Mouse (Mus musculus): ENCODE measurements at regions not wholly inside any gene's neighbourhood (a gene's known extent, or its start where the extent isn't known, plus 50 kb on each side); places are given as distances from the start of the nearest gene placed in this dataset.
A peak's percentile ranks its signal among the peaks of the same experiment; 100 is the strongest.

GRCm38 (mm10) chr6:141041358-141041757 is 207.7 kb upstream of the Pde3a start:
- peak; percentile 9 to 37 for DNase-seq

- peak in 1 of 2 experiments; percentile 29 for DNase-seq
Measured at GRCm38 (mm10) chr6:141041781-141042625, 207.1 kb upstream of the Pde3a start.

- no peak for DNase-seq
Measured at GRCm38 (mm10) chr6:141048271-141048670, 200.8 kb upstream of the Pde3a start.

- no peak for DNase-seq
Measured at GRCm38 (mm10) chr6:141050038-141050684, 198.9 kb upstream of the Pde3a start.

- peak in 1 of 2 experiments; percentile 11 for DNase-seq
Measured at GRCm38 (mm10) chr6:141054026-141054425, 195.0 kb upstream of the Pde3a start.

- DNase-seq = no peak
Measured at GRCm38 (mm10) chr6:141059250-141059916, 189.7 kb upstream of the Pde3a start.

GRCm38 (mm10) chr6:141065724-141066123 is 183.3 kb upstream of the Pde3a start:
- no peak for DNase-seq

- DNase-seq = no peak
Measured at GRCm38 (mm10) chr6:141068861-141069467, 180.1 kb upstream of the Pde3a start.

GRCm38 (mm10) chr6:141069896-141070295 is 179.2 kb upstream of the Pde3a start:
- no peak for DNase-seq

- no peak for DNase-seq
Measured at GRCm38 (mm10) chr6:141071507-141071906, 177.6 kb upstream of the Pde3a start.

GRCm38 (mm10) chr6:141091076-141091780 is 157.8 kb upstream of the Pde3a start:
- DNase-seq = peak in 1 of 2 experiments; percentile 30

GRCm38 (mm10) chr6:141091781-141092140 is 157.3 kb upstream of the Pde3a start:
- DNase-seq = no peak

- DNase-seq = peak in 1 of 2 experiments; percentile 0
Measured at GRCm38 (mm10) chr6:141097338-141098122, 151.5 kb upstream of the Pde3a start.

GRCm38 (mm10) chr6:141118287-141118686 is 130.8 kb upstream of the Pde3a start:
- peak in 1 of 2 experiments; percentile 1 for DNase-seq

- DNase-seq = no peak
Measured at GRCm38 (mm10) chr6:141126614-141127396, 122.3 kb upstream of the Pde3a start.

GRCm38 (mm10) chr6:141129596-141129995 is 119.5 kb upstream of the Pde3a start:
- no peak for DNase-seq

- DNase-seq = no peak
Measured at GRCm38 (mm10) chr6:141134176-141134575, 114.9 kb upstream of the Pde3a start.

- no peak for DNase-seq
Measured at GRCm38 (mm10) chr6:141136664-141137375, 112.2 kb upstream of the Pde3a start.

GRCm38 (mm10) chr6:141141016-141141415 is 108.1 kb upstream of the Pde3a start:
- no peak for DNase-seq
